Mouse (Mus musculus) stomach, embryonic 15.5 days (tissue): ENCODE results near the gene Txnip. TPM values are rescaled to one million over a fixed set of nuclear protein-coding genes. Genes with fewer than 3 reads are reported as not detected.

ENCODE experiments used
- ATAC-seq: fragments of 200-750 bp; cut with Nextera tagmentation; 2 replicates; pipeline ENCODE4 v1.8.0; 2017; ENCODE audit warnings: low read depth, moderate number of reproducible peaks, moderate TSS enrichment; ENCODE audit not compliant: insufficient read depth, low FRiP score
- H3K27ac ChIP-seq: fragments of 300-500 bp; sonication (generic); 2 replicates; pipeline ENCODE4 v1.5.1; 2015; ENCODE audit warnings: mild to moderate bottlenecking, inconsistent platforms
- H3K27me3 ChIP-seq: fragments of 300-500 bp; sonication (generic); replicated peaks from 2 replicates; pipeline ENCODE4 v1.6.1; 2015; ENCODE audit warnings: inconsistent platforms
- H3K36me3 ChIP-seq: fragments of 300-500 bp; sonication (generic); 2 replicates; pipeline ENCODE4 v1.6.1; 2015; ENCODE audit warnings: inconsistent platforms
- H3K4me1 ChIP-seq: fragments of 300-500 bp; sonication (generic); 2 replicates; pipeline ENCODE4 v1.6.1; 2015; ENCODE audit warnings: inconsistent platforms
- H3K4me2 ChIP-seq: fragments of 300-500 bp; sonication (generic); 2 replicates; pipeline ENCODE4 v1.6.1; 2015; ENCODE audit warnings: mild to moderate bottlenecking, inconsistent platforms
- H3K4me3 ChIP-seq: fragments of 300-500 bp; sonication (generic); replicated peaks from 2 replicates; pipeline ENCODE4 v1.5.1; 2015; ENCODE audit warnings: inconsistent platforms
- H3K9ac ChIP-seq: fragments of 300-500 bp; sonication (generic); 2 replicates; pipeline ENCODE4 v1.6.1; 2015; ENCODE audit warnings: inconsistent platforms
- H3K9me3 ChIP-seq: fragments of 300-500 bp; sonication (generic); 2 replicates; pipeline ENCODE4 v1.6.1; 2016; ENCODE audit warnings: inconsistent platforms
- WGBS: fragments of 180-500 bp; shearing (Covaris S2); methylation state at CpG from one replicate; pipeline ENCODE4 v1.1.7; 2015; 5-methylcytosine and 5-hydroxymethylcytosine counted together
- polyA plus RNA-seq: library from polyadenylated mRNA; unstranded; fragments of >200 nt; fragmentation: Nextera tagmentation; extraction: Ambion mirVana; gene quantifications from 2 replicates; pipeline ENCODE4 v1.2.1, GENCODE M21; 2015

Txnip gene
- polyA plus RNA-seq, 1 experiment from 2014 or later, result 140 TPM

- WGBS, result 68% methylated on average over 2 of the region's 2 CpGs
- H3K9ac ChIP-seq, result no peak overlapping the region
- ATAC-seq, result no peak
Observed at GRCm38 (mm10) chr3:96539316-96539715, 18.4 kb upstream of the Txnip start.

DNA sequence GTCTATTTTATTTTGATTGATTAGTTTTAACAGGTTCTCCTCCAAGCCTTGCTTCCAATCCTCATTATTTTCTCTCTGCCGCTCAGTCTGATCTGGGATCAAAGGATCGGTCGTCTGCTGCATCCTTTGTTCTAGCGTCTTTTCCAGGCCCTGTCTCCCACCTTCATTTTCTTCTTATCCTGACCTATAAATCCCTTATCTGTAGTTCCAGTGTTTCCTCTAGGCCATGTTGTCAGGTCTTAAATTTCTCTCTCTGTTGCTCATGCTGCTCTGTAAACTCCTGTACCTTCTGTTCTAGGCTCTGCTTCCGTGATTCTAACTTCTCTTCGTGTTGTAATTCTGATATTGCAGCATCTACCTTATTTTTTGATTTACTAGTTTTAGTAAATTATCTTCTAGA, 17.0 kb upstream of the Txnip start:
- Histone ChIP-seq H3K9ac (no peak overlapping the region), H3K9me3 (no peaks in the 10 kb centered on the region), H3K4me3 (no peak overlapping the region), H3K36me3 (no peaks in the 10 kb centered on the region), H3K27ac (no peak overlapping the region), H3K27me3 (no peaks in the 10 kb centered on the region), H3K4me1 (no peaks in the 10 kb centered on the region), H3K4me2 (no peak overlapping the region)
- WGBS, result 50% methylated on average over 6 of the region's 6 CpGs
- ATAC-seq, result no peak

More at GRCm38 (mm10) chr3:96539316-96539715, 18.4 kb upstream of the Txnip start:
- H3K27ac ChIP-seq, result no peak overlapping the region
- no peaks in the 10 kb centered on the region for H3K27me3 ChIP-seq
- no peaks in the 10 kb centered on the region for H3K36me3 ChIP-seq
- no peak overlapping the region for H3K4me2 ChIP-seq
- H3K9me3 ChIP-seq, result no peaks in the 10 kb centered on the region
- H3K4me3 ChIP-seq, result no peak overlapping the region
- no peaks in the 10 kb centered on the region for H3K4me1 ChIP-seq

DNA sequence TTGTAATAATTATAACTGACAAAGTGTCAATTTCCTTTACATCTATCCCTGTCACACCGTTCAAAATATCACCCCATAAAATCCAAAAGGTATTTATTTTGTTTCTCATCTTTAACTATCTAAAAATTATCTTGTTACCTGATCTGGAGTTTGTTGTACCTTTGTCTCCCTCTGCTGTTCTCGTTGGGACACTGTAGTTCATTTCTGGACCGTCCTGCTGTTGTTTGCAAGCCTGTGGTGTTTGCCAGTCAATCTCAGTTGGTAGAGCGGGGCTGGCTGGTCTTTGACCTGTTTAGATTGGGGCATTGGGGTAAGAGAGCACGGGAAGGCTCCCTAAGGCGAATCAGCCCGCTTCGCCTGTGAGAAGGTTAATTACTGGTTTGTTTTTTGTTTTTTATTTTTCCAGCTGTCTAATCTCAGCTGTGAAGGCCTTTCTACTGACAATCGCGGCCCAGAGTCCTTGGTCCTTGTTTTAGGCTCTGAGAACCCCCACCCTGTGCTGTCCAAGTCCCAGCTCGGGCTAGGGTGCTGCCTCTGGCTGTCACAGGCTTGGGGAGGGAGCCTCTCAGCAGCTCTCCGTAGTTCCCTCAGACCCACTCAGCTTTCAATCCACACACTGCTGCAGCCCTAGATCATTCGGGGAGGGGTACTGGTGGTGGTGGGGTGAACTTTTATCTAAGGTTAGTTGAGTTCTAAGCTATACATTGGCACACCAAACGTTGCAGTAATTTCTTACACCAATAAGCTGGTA, 16.3 kb upstream of the Txnip start:
- 20% methylated on average over 14 of the region's 14 CpGs for WGBS
- no peaks in the 10 kb centered on the region for H3K27me3 ChIP-seq
- no peaks in the 10 kb centered on the region for H3K4me1 ChIP-seq
- H3K4me2 ChIP-seq, result no peak overlapping the region
- no peak overlapping the region for H3K27ac ChIP-seq
- H3K4me3 ChIP-seq, result no peak overlapping the region
- H3K36me3 ChIP-seq, result no peaks in the 10 kb centered on the region
- no peak for ATAC-seq
- H3K9me3 ChIP-seq, result no peaks in the 10 kb centered on the region
- no peak overlapping the region for H3K9ac ChIP-seq

- ATAC-seq, result no peak
- H3K9ac ChIP-seq, result no peak overlapping the region
- H3K27ac ChIP-seq, result no peak overlapping the region
- no peaks in the 10 kb centered on the region for H3K9me3 ChIP-seq
- no peak overlapping the region for H3K4me2 ChIP-seq
- 73% methylated on average over 8 of the region's 8 CpGs for WGBS
- H3K36me3 ChIP-seq, result no peaks in the 10 kb centered on the region
- no peaks in the 10 kb centered on the region for H3K27me3 ChIP-seq
- H3K4me3 ChIP-seq, result no peak overlapping the region
- H3K4me1 ChIP-seq, result 0 out of 2 replicates have a peak, but pooled peaks cover 1% of the 10 kb centered on the region
Observed at GRCm38 (mm10) chr3:96542554-96542953, 15.2 kb upstream of the Txnip start.

DNA sequence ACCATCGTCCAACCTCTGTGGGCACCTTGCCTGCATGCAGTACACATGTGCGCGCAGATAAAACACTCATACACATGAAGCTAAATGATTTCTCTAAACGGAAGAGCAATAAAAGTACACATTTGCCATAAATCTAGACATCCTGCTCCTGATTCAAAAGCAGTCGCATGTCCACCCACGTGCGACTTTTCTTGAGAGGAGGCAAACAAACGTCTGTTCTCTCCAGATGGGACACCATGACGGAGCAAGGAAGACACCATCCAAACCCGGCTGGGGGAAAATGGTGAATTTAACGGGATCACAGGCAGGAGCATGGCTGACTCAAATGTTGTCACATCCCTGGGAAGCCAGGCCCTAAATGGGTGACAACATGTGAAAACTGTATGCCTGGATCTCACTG, 14.4 kb upstream of the Txnip start:
- Histone ChIP-seq H3K9me3 (no peaks in the 10 kb centered on the region), H3K27ac (no peak overlapping the region), H3K4me3 (no peak overlapping the region), H3K27me3 (no peaks in the 10 kb centered on the region), H3K9ac (no peak overlapping the region), H3K4me1 (0 out of 2 replicates have a peak, but pooled peaks cover 3% of the 10 kb centered on the region), H3K36me3 (no peaks in the 10 kb centered on the region), H3K4me2 (no peak overlapping the region)
- 85% methylated on average over 11 of the region's 11 CpGs for whole genome bisulfite sequencing
- ATAC-seq, result no peak

DNA sequence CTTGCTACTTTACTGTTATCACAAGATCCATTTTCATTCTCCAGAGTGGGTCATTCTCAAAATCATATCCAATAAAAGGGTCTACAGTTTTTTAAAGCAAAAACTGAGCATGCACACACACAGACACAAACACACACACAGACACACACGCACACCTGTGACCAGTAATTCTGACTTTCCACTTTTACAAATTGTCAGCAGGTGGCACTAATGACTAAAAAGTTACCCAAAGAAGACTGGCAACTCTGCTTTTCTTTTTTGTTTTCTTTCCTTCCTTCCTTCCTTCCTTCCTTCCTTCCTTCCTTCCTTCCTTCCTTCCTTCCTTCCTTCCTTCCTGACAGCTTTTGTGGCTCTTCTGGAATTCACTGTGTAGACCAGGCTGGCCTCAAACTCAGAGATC, 12.2 kb upstream of the Txnip start:
- Histone ChIP-seq H3K36me3 (no peaks in the 10 kb centered on the region), H3K4me3 (no peak overlapping the region), H3K9ac (no peak overlapping the region), H3K27ac (no peak overlapping the region), H3K4me1 (0 out of 2 replicates have a peak, but pooled peaks cover 3% of the 10 kb centered on the region), H3K27me3 (no peaks in the 10 kb centered on the region), H3K4me2 (no peak overlapping the region), H3K9me3 (no peaks in the 10 kb centered on the region)
- no peak for ATAC-seq
- 37% methylated on average over 1 of the region's 1 CpGs for WGBS

DNA sequence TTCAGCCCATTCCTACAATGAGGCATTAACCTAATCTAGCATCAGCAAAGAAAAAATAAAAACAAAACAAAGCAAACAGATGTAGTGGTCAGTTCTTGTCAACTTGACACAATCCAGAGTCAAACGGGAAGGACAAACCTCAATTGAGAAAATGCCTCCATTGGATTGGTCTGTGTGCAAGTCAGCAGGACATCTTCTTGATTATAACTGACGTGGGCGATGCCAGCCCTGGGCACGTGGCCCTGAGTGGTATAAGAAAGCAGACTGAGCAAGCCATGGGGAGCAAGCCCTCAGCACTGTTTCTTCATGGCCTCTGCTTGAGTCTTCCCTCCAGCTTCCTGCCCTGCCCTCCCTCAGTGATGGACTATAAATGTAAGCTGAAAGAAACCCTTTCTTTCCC, 10.9 kb upstream of the Txnip start:
- no peak overlapping the region for H3K27ac ChIP-seq
- no peak for ATAC-seq
- no peaks in the 10 kb centered on the region for H3K27me3 ChIP-seq
- no peak overlapping the region for H3K9ac ChIP-seq
- H3K4me2 ChIP-seq, result peak overlapping the region; percentile 8; the same call in 1 of the 2 replicates
- no peaks in the 10 kb centered on the region for H3K36me3 ChIP-seq
- H3K4me1 ChIP-seq, result 0 out of 2 replicates have a peak, but pooled peaks cover 3% of the 10 kb centered on the region
- no peak overlapping the region for H3K4me3 ChIP-seq
- no peaks in the 10 kb centered on the region for H3K9me3 ChIP-seq
- 45% methylated on average over 4 of the region's 4 CpGs for WGBS

DNA sequence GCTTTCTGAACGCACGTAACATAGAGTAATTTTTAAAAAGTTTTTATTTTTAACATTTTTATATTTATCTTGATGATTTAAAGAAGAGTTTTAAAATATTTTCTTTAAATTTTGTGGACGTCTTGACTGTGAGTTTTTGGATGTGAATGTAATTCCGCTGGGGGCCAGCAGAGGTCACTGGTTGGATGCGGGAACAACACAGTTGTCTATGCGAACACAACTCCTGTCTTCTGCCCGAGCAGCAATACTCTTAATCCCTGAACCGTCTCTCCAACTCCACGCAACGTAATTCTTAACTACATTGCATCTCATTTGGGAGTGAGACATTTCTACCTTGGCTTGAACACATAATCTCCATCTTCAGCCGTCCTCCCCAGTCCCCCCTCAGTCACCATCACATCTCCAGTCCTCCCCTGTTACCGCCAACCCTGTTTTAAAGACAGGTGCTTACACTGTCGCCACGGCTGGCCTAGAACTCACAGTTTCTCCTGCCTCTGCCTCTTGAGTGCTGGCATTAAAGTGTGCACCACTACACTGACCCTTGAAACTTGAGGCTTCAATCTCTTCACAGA, 10.3 kb upstream of the Txnip start:
- no peaks in the 10 kb centered on the region for H3K9me3 ChIP-seq
- ATAC-seq, result no peak
- 0 out of 2 replicates have a peak, but pooled peaks cover 3% of the 10 kb centered on the region for H3K4me1 ChIP-seq
- peak overlapping the region; percentile 36; the same call in 1 of the 2 replicates for H3K4me2 ChIP-seq
- H3K4me3 ChIP-seq, result no peak overlapping the region
- H3K9ac ChIP-seq, result no peak overlapping the region
- H3K27me3 ChIP-seq, result no peaks in the 10 kb centered on the region
- no peak overlapping the region for H3K27ac ChIP-seq
- 8% methylated on average over 14 of the region's 14 CpGs for WGBS
- H3K36me3 ChIP-seq, result no peaks in the 10 kb centered on the region

GRCm38 (mm10) chr3:96548824-96549223, 8.9 kb upstream of the Txnip start:
- WGBS, result 79% methylated on average over 7 of the region's 7 CpGs
- no peaks in the 10 kb centered on the region for H3K27me3 ChIP-seq
- H3K9ac ChIP-seq, result no peak overlapping the region
- ATAC-seq, result no peak
- no peaks in the 10 kb centered on the region for H3K36me3 ChIP-seq
- 0 out of 2 replicates have a peak, but pooled peaks cover 7% of the 10 kb centered on the region for H3K4me1 ChIP-seq
- H3K27ac ChIP-seq, result no peak overlapping the region
- no peak overlapping the region for H3K4me2 ChIP-seq
- H3K4me3 ChIP-seq, result no peak overlapping the region
- no peaks in the 10 kb centered on the region for H3K9me3 ChIP-seq

GRCm38 (mm10) chr3:96549346-96549745, 8.4 kb upstream of the Txnip start:
- no peaks in the 10 kb centered on the region for H3K36me3 ChIP-seq
- 76% methylated on average over 5 of the region's 5 CpGs for WGBS
- H3K27ac ChIP-seq, result no peak overlapping the region
- ATAC-seq, result no peak
- no peak overlapping the region for H3K4me2 ChIP-seq
- H3K9ac ChIP-seq, result no peak overlapping the region
- no peak overlapping the region for H3K4me3 ChIP-seq
- 0 out of 2 replicates have a peak, but pooled peaks cover 12% of the 10 kb centered on the region for H3K4me1 ChIP-seq
- no peaks in the 10 kb centered on the region for H3K9me3 ChIP-seq
- H3K27me3 ChIP-seq, result no peaks in the 10 kb centered on the region

GRCm38 (mm10) chr3:96551203-96551602, 6.6 kb upstream of the Txnip start:
- 7% methylated on average over 8 of the region's 8 CpGs for WGBS
- no peak for ATAC-seq
- H3K9ac ChIP-seq, result no peak overlapping the region
- H3K4me1 ChIP-seq, result peaks cover 30% of the 10 kb centered on the region
- H3K4me2 ChIP-seq, result no peak overlapping the region; the same call in 1 of the 2 replicates
- H3K36me3 ChIP-seq, result no peaks in the 10 kb centered on the region
- peak overlapping the region; percentile 59 for H3K27ac ChIP-seq
- no peaks in the 10 kb centered on the region for H3K9me3 ChIP-seq
- H3K27me3 ChIP-seq, result no peaks in the 10 kb centered on the region
- H3K4me3 ChIP-seq, result no peak overlapping the region

- 52% methylated on average over 7 of the region's 7 CpGs for WGBS
- no peak overlapping the region for H3K4me3 ChIP-seq
- no peak overlapping the region; the same call in 1 of the 2 replicates for H3K4me2 ChIP-seq
- no peaks in the 10 kb centered on the region for H3K36me3 ChIP-seq
- H3K9ac ChIP-seq, result no peak overlapping the region
- peaks cover 31% of the 10 kb centered on the region for H3K4me1 ChIP-seq
- H3K27me3 ChIP-seq, result no peaks in the 10 kb centered on the region
- H3K9me3 ChIP-seq, result no peaks in the 10 kb centered on the region
- no peak for ATAC-seq
- H3K27ac ChIP-seq, result 0 out of 2 replicates have a peak overlapping the region, but pooled peaks have one; percentile 59
Observed at GRCm38 (mm10) chr3:96551890-96552289, 5.9 kb upstream of the Txnip start.
